Mouse (Mus musculus) cerebellum, adult 2 months (tissue): ENCODE data around the gene Zfp53. TPM values are rescaled to one million over a fixed set of nuclear protein-coding genes. Genes with fewer than 3 reads are reported as not detected.
"Not testable (repeated sequence)": the region's sequence is repeated elsewhere in the genome, so short reads cannot be mapped to it uniquely, and the experiment has no call there.

ENCODE experiments used
- DNase-seq, 2 experiments: peaks; one replicate each; pipeline ENCODE4 v3.0.0; 2021
- H3K27ac ChIP-seq: fragments of 200-500 bp; 2 replicates; pipeline ENCODE4 v1.5.1; 2012; ENCODE audit warnings: low read length, control low read depth, inconsistent platforms; ENCODE audit not compliant: insufficient read depth
- H3K27me3 ChIP-seq: fragments of 200-500 bp; 2 replicates; pipeline ENCODE4 v1.6.1; 2012; ENCODE audit warnings: inconsistent platforms, mild to moderate bottlenecking, low read length, moderate library complexity; ENCODE audit not compliant: control insufficient read depth, insufficient read depth
- H3K4me1 ChIP-seq: fragments of 200-500 bp; 2 replicates; pipeline ENCODE4 v1.6.1; 2011; ENCODE audit warnings: low read length; ENCODE audit not compliant: control insufficient read depth, insufficient read depth
- H3K4me3 ChIP-seq: fragments of 200-500 bp; replicated peaks from 2 replicates; pipeline ENCODE3; 2011; ENCODE audit warnings: mild to moderate bottlenecking, low read depth, low read length, control low read depth; ENCODE audit not compliant: insufficient read depth
- CTCF ChIP-seq: fragments of 200-500 bp; IDR thresholded peaks from 2 replicates; pipeline ENCODE4 v1.5.1; 2011; ENCODE audit warnings: low read depth, mild to moderate bottlenecking, control low read depth, low read length, moderate library complexity, borderline replicate concordance; ENCODE audit not compliant: insufficient read depth
- POLR2A ChIP-seq: fragments of 200-500 bp; IDR thresholded peaks from 2 replicates; pipeline ENCODE4 v1.6.1; 2011; ENCODE audit warnings: low read length, control low read depth, borderline replicate concordance; ENCODE audit not compliant: insufficient read depth
- WGBS: fragments of 180-500 bp; shearing (Covaris S2); methylation state at CpG from one replicate; pipeline ENCODE4 v1.1.7; 2018; 5-methylcytosine and 5-hydroxymethylcytosine counted together
- polyA plus RNA-seq: library from polyadenylated mRNA; depleted of rRNA; stranded (reverse); fragments of >200 nt; gene quantifications from 2 replicates; pipeline ENCODE4 v1.2.3, GENCODE M21; 2012

Zfp53 gene
- polyA plus RNA-seq, 1 experiment = 3.4 TPM

DNA sequence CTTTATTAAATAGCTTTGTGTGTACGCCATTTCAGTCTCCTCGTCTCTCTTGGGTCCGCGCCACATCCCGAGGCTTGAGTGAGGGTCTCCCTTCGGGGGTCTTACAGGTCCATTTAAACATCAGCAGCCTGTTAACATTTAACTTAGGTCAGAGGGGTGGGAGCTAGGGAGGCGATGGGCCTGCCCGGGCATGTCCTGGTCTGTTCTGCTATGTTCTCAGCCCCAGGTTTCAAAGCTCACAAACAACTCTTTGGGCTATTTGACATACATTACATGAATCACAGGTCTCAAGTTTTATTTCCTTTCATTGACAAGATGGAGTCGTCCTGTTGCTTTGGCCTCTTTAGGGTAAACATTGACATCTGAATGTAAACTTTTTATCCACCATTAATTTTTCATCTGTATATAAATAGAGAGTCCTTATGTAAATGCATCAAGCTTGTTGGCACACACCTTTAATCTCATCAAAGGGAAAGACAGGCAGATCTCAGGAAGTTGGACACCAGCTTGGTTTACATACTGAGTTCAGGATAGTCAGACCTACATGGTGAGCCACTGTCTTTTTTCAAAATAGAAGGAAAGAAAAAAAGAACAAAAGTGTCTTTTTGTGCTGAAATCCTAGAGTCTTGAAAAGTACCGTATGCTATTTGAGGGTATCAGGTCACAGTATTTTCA, 10.6 kb upstream of the Zfp53 start:
- H3K4me1 ChIP-seq, H3K27me3 ChIP-seq, DNase-seq, H3K4me3 ChIP-seq, H3K27ac ChIP-seq: not testable (repeated sequence)
- 85% methylated on average over 10 of the region's 10 CpGs for WGBS

GRCm38 (mm10) chr17:21489500-21490001, 753 bp downstream of the Zfp53 start:
- Histone ChIP-seq H3K27ac (no peak overlapping the region), H3K27me3 (no peaks in the 10 kb centered on the region), H3K4me3 (no peak overlapping the region), H3K4me1 (no peaks in the 10 kb centered on the region)
- no peak for DNase-seq
- TF ChIP-seq CTCF (no peak), POLR2A (no peak)
- WGBS = 11% methylated on average over 8 of the region's 8 CpGs

DNA sequence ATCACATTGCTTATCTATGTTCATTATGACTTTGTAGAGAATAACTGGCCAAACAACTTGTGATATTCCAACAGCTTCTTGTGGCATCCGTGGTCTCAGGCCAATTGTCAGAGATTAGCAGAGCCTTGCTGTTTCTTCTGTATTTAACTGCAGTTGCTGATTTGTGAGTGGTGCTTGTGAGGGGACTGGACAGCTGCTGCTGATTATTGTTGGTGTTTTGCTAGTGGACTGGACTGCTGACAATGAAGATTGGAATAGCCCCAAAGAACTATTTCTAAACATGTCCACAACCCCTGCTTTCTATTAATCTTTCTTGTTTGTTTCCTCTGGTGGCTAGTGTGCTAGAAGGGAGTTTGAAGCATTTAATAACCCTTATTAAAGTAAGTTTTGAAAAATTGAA, 12.6 kb downstream of the Zfp53 start:
- Histone ChIP-seq H3K4me3 (no peak overlapping the region), H3K27ac (no peak overlapping the region), H3K27me3 (no peaks in the 10 kb centered on the region), H3K4me1 (no peaks in the 10 kb centered on the region)
- 78% methylated on average over 1 of the region's 1 CpGs for WGBS
- TF ChIP-seq POLR2A (no peak), CTCF (no peak)
- no peak for DNase-seq

DNA sequence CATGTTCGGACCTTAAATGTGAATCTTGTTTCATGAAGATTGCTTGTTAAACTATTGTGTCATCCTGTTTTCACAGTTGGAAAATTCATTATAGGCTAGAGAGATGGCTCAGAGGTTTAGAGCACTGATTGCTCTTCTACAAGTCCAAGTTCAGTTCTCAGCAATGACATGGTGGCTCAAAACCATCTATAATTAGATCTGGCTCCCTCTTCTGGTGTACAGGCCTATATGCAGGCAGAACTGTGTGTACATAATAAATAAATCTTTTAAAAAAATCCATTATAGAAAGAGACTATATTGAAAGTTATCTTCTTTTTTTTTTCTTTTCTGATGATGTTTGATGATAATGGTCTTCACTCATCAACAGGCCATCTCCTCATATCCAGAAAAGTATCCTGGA, 15.7 kb downstream of the Zfp53 start:
- no peak for TF ChIP-seq CTCF
- DNase-seq = no peak
- no peaks in the 10 kb centered on the region for H3K4me1 ChIP-seq
- H3K4me3 ChIP-seq = no peak overlapping the region
- no peaks in the 10 kb centered on the region for H3K27me3 ChIP-seq
- 96% methylated on average over 1 of the region's 1 CpGs for WGBS
- H3K27ac ChIP-seq = no peak overlapping the region

DNA sequence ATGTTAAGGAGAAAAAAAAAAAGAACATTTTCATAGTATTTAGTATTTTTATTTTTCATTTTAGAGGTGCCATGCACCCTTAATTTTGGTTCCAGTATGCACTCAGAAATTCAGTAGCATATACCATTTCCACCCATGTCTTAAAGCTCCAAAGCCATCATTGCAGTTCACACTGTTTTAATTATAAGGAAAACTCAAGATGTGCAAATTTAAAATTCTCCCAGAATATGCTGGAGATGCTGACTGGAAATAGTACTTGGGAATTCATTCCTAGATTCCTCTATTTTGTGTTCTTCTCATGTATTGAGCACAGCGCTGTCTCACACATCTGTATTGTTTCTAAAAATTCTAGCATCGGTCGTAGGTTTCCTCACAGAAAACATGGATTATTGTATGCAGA, 17.5 kb downstream of the Zfp53 start:
- DNase-seq = no peak

DNA sequence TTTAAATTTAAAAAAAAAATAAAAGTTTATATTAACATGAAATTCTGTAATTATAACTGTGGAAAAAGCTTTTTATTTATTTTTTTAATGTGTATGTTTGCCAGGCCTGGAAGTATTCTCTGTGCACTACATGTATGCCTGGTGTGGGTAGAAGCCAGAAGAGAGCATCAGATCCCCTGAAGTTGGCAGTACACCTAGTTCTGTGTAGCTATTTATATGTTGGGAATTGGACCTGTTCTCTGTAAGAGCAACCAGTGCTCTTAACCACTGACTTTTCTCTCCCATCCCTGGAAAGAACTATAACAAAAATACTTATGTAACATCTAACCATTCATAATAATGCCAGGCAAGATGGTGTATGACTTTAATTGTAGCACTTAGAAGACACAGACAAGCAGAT, 21.0 kb downstream of the Zfp53 start:
- TF ChIP-seq CTCF = no peak
- no peak for TF ChIP-seq POLR2A
- no peaks in the 10 kb centered on the region for H3K4me1 ChIP-seq
- H3K4me3 ChIP-seq = no peak overlapping the region
- no peak for DNase-seq
- H3K27me3 ChIP-seq = no peaks in the 10 kb centered on the region
- H3K27ac ChIP-seq = no peak overlapping the region

More for the DNA sequence above, 17.5 kb downstream of the Zfp53 start:
- Histone ChIP-seq H3K4me1 (no peaks in the 10 kb centered on the region), H3K27ac (no peak overlapping the region), H3K4me3 (no peak overlapping the region), H3K27me3 (no peaks in the 10 kb centered on the region)
- 93% methylated on average over 3 of the region's 3 CpGs for WGBS
- TF ChIP-seq CTCF = no peak
- TF ChIP-seq POLR2A = no peak

GRCm38 (mm10) chr17:21515403-21516105, 26.8 kb downstream of the Zfp53 start:
- Histone ChIP-seq H3K4me1 (no peaks in the 10 kb centered on the region), H3K4me3 (peak overlapping the region; percentile 85), H3K27me3 (no peaks in the 10 kb centered on the region), H3K27ac (no peak overlapping the region; the same call in 1 of the 2 replicates)
- DNase-seq = peak; percentile 56 to 65
- no peak for TF ChIP-seq POLR2A
- peak; percentile 28; the same call in 1 of the 2 replicates for TF ChIP-seq CTCF
- WGBS = 1% methylated on average over 8 of the region's 8 CpGs

GRCm38 (mm10) chr17:21516201-21517129, 27.7 kb downstream of the Zfp53 start:
- DNase-seq = peak; percentile 51
- Histone ChIP-seq H3K27me3 (no peaks in the 10 kb centered on the region), H3K4me1 (no peaks in the 10 kb centered on the region), H3K4me3 (peak overlapping the region; percentile 85), H3K27ac (peak overlapping the region; percentile 36)
- WGBS = 2% methylated on average over 37 of the region's 37 CpGs
- TF ChIP-seq CTCF (no peak), POLR2A (peak; percentile 9; the same call in 1 of the 2 replicates)
